Mouse (Mus musculus) stomach, embryonic 14.5 days (tissue): ENCODE measurements at regions not wholly inside any gene's neighbourhood (a gene's known extent, or its start where the extent isn't known, plus 50 kb on each side); places are given as distances from the start of the nearest gene placed in this dataset.
"Not testable (repeated sequence)": the region's sequence is repeated elsewhere in the genome, so short reads cannot be mapped to it uniquely, and the experiment has no call there.

Source experiments
- ATAC-seq: fragments of 200-750 bp; cut with Nextera tagmentation; 2 replicates; pipeline ENCODE4 v1.8.0; 2017; ENCODE audit warnings: low read depth, moderate TSS enrichment; ENCODE audit not compliant: insufficient number of reproducible peaks, insufficient read depth, low FRiP score
- H3K27ac ChIP-seq: fragments of 300-500 bp; sonication (generic); 2 replicates; pipeline ENCODE4 v1.5.1; 2014; ENCODE audit warnings: mild to moderate bottlenecking, low read length, moderate library complexity, mixed read lengths
- H3K27me3 ChIP-seq: fragments of 300-500 bp; sonication (generic); 2 replicates; pipeline ENCODE4 v1.6.1; 2014; ENCODE audit warnings: low read length, control low read depth, mixed read lengths; ENCODE audit not compliant: control insufficient read depth, insufficient read depth
- H3K36me3 ChIP-seq: fragments of 300-500 bp; sonication (generic); 2 replicates; pipeline ENCODE4 v1.6.1; 2014; ENCODE audit warnings: mild to moderate bottlenecking, control low read depth, low read length, moderate library complexity, mixed read lengths; ENCODE audit not compliant: control insufficient read depth, insufficient read depth
- H3K4me1 ChIP-seq: fragments of 300-500 bp; sonication (generic); 2 replicates; pipeline ENCODE4 v1.6.1; 2014; ENCODE audit warnings: low read length, control low read depth, mixed read lengths; ENCODE audit not compliant: control insufficient read depth, insufficient read depth
- H3K4me2 ChIP-seq: fragments of 300-500 bp; sonication (generic); replicated peaks from 2 replicates; pipeline ENCODE4 v1.6.1; 2014; ENCODE audit warnings: low read depth, low read length, control low read depth
- H3K4me3 ChIP-seq: fragments of 300-500 bp; sonication (generic); 2 replicates; pipeline ENCODE4 v1.5.1; 2014; ENCODE audit warnings: low read depth, low read length, control low read depth
- H3K9ac ChIP-seq: fragments of 300-500 bp; sonication (generic); replicated peaks from 2 replicates; pipeline ENCODE4 v1.6.1; 2014; ENCODE audit warnings: low read depth, mild to moderate bottlenecking, control low read depth, low read length, moderate library complexity, mixed read lengths
- H3K9me3 ChIP-seq: fragments of 300-500 bp; sonication (generic); 2 replicates; pipeline ENCODE4 v1.6.1; 2016; ENCODE audit warnings: low read depth, low read length, control low read depth; ENCODE audit not compliant: control insufficient read depth
- WGBS: fragments of 180-500 bp; shearing (Covaris S2); extraction: QIAGEN DNeasy Blood & Tissue Kit; methylation state at CpG from one replicate; pipeline ENCODE4 v1.1.7; 2014; 5-methylcytosine and 5-hydroxymethylcytosine counted together

GRCm38 (mm10) chr11:23079936-23080794 lies 72.8 kb downstream of the Fam161a start:
- H3K4me3 ChIP-seq = no peak overlapping the region
- H3K4me2 ChIP-seq = no peak overlapping the region
- H3K9ac ChIP-seq = no peak overlapping the region
- H3K27ac ChIP-seq = no peak overlapping the region
- no peaks in the 10 kb centered on the region for H3K9me3 ChIP-seq
- H3K4me1 ChIP-seq = no peaks in the 10 kb centered on the region
- 68% methylated on average over 3 of the region's 3 CpGs for WGBS
- H3K36me3 ChIP-seq = no peaks in the 10 kb centered on the region
- H3K27me3 ChIP-seq = no peaks in the 10 kb centered on the region
- ATAC-seq = no peak; the same call in 1 of the 2 replicates

GRCm38 (mm10) chr11:23081616-23082015 lies 74.3 kb downstream of the Fam161a start:
- Histone ChIP-seq H3K27ac (no peak overlapping the region), H3K4me3 (no peak overlapping the region), H3K27me3 (no peaks in the 10 kb centered on the region), H3K9ac (no peak overlapping the region), H3K9me3 (no peaks in the 10 kb centered on the region), H3K4me1 (no peaks in the 10 kb centered on the region), H3K4me2 (no peak overlapping the region), H3K36me3 (no peaks in the 10 kb centered on the region)
- ATAC-seq = no peak
- 46% methylated on average over 4 of the region's 4 CpGs for WGBS

- H3K9ac ChIP-seq, H3K4me2 ChIP-seq, H3K4me3 ChIP-seq, H3K27ac ChIP-seq, H3K9me3 ChIP-seq, ATAC-seq, H3K36me3 ChIP-seq, H3K27me3 ChIP-seq, H3K4me1 ChIP-seq: not testable (repeated sequence)
- WGBS = 87% methylated on average over 2 of the region's 2 CpGs
Measured at GRCm38 (mm10) chr11:23083811-23084210, 76.5 kb downstream of the Fam161a start.

- Histone ChIP-seq H3K9me3 (0 out of 2 replicates have a peak, but pooled peaks cover 4% of the 10 kb centered on the region), H3K4me1 (no peaks in the 10 kb centered on the region), H3K4me3 (no peak overlapping the region), H3K27ac (no peak overlapping the region), H3K36me3 (no peaks in the 10 kb centered on the region), H3K9ac (no peak overlapping the region), H3K27me3 (no peaks in the 10 kb centered on the region), H3K4me2 (no peak overlapping the region)
- 49% methylated on average over 5 of the region's 5 CpGs for WGBS
- no peak for ATAC-seq
Measured at GRCm38 (mm10) chr11:23095287-23095686, 88.0 kb downstream of the Fam161a start.

GRCm38 (mm10) chr11:23095723-23096122 lies 88.4 kb downstream of the Fam161a start:
- ATAC-seq, H3K27me3 ChIP-seq, H3K4me1 ChIP-seq, H3K9ac ChIP-seq, H3K4me3 ChIP-seq, H3K9me3 ChIP-seq, H3K36me3 ChIP-seq, H3K27ac ChIP-seq, H3K4me2 ChIP-seq: not testable (repeated sequence)
- WGBS = 43% methylated on average over 1 of the region's 1 CpGs

- H3K4me3 ChIP-seq = no peak overlapping the region
- no peak overlapping the region for H3K9ac ChIP-seq
- 53% methylated on average over 2 of the region's 2 CpGs for WGBS
- no peaks in the 10 kb centered on the region for H3K36me3 ChIP-seq
- no peaks in the 10 kb centered on the region for H3K27me3 ChIP-seq
- ATAC-seq = no peak
- no peak overlapping the region for H3K4me2 ChIP-seq
- H3K4me1 ChIP-seq = no peaks in the 10 kb centered on the region
- 0 out of 2 replicates have a peak, but pooled peaks cover 4% of the 10 kb centered on the region for H3K9me3 ChIP-seq
- H3K27ac ChIP-seq = no peak overlapping the region
Measured at GRCm38 (mm10) chr11:23096451-23097222, 89.3 kb downstream of the Fam161a start.

GRCm38 (mm10) chr11:23097223-23097490 lies 89.8 kb downstream of the Fam161a start:
- H3K36me3 ChIP-seq = no peaks in the 10 kb centered on the region
- H3K27ac ChIP-seq = no peak overlapping the region
- no peak overlapping the region for H3K4me3 ChIP-seq
- no peaks in the 10 kb centered on the region for H3K27me3 ChIP-seq
- H3K9ac ChIP-seq = no peak overlapping the region
- H3K9me3 ChIP-seq = 0 out of 2 replicates have a peak, but pooled peaks cover 4% of the 10 kb centered on the region
- no peak overlapping the region for H3K4me2 ChIP-seq
- no peaks in the 10 kb centered on the region for H3K4me1 ChIP-seq
- WGBS = 81% methylated on average over 2 of the region's 2 CpGs
- no peak for ATAC-seq

GRCm38 (mm10) chr11:23114636-23115035 lies 107.3 kb downstream of the Fam161a start:
- 75% methylated on average over 9 of the region's 9 CpGs for WGBS
- Histone ChIP-seq H3K4me1 (no peaks in the 10 kb centered on the region), H3K9me3 (0 out of 2 replicates have a peak, but pooled peaks cover 4% of the 10 kb centered on the region), H3K9ac (no peak overlapping the region), H3K27me3 (no peaks in the 10 kb centered on the region), H3K27ac (no peak overlapping the region), H3K4me3 (no peak overlapping the region), H3K4me2 (no peak overlapping the region), H3K36me3 (no peaks in the 10 kb centered on the region)
- no peak for ATAC-seq
